Mouse (Mus musculus) forebrain, embryonic 10.5 days (tissue): ENCODE results near the gene Rpap1. TPM values are rescaled to one million over a fixed set of nuclear protein-coding genes. Genes with fewer than 3 reads are reported as not detected.

Experiments used
- DNase-seq: peaks from one replicate; pipeline ENCODE4 v3.0.0-alpha.2; 2017; ENCODE audit warnings: low spot score; ENCODE audit errors: extremely low spot score
- H3K27ac ChIP-seq: fragments of 300-500 bp; sonication (generic); 2 replicates; pipeline ENCODE4 v1.5.1; 2016; ENCODE audit warnings: mild to moderate bottlenecking
- H3K27me3 ChIP-seq: fragments of 300-500 bp; sonication (generic); 2 replicates; pipeline ENCODE4 v1.6.1; 2016; ENCODE audit warnings: mild to moderate bottlenecking; ENCODE audit not compliant: poor library complexity, severe bottlenecking
- H3K36me3 ChIP-seq: fragments of 300-500 bp; sonication (generic); replicated peaks from 2 replicates; pipeline ENCODE4 v1.6.1; 2016; ENCODE audit warnings: mild to moderate bottlenecking, moderate library complexity
- H3K4me1 ChIP-seq: fragments of 300-500 bp; sonication (generic); 2 replicates; pipeline ENCODE4 v1.6.1; 2016
- H3K4me3 ChIP-seq: fragments of 300-500 bp; sonication (generic); 2 replicates; pipeline ENCODE4 v1.5.1; 2016; ENCODE audit warnings: mild to moderate bottlenecking, moderate library complexity
- H3K9me3 ChIP-seq: fragments of 300-500 bp; sonication (generic); 2 replicates; pipeline ENCODE4 v1.6.1; 2016; ENCODE audit warnings: mild to moderate bottlenecking, moderate library complexity
- WGBS: fragments of 180-500 bp; shearing (Covaris S2); methylation state at CpG from one replicate; pipeline ENCODE4 v1.1.7; 2016; 5-methylcytosine and 5-hydroxymethylcytosine counted together
- polyA plus RNA-seq: library from polyadenylated mRNA; unstranded; fragments of >200 nt; fragmentation: Nextera tagmentation; extraction: Ambion mirVana; gene quantifications from 2 replicates; pipeline ENCODE4 v1.2.1, GENCODE M21; 2016

Rpap1 gene
- polyA plus RNA-seq, 1 experiment from 2014 or later: 43.5 TPM

DNA sequence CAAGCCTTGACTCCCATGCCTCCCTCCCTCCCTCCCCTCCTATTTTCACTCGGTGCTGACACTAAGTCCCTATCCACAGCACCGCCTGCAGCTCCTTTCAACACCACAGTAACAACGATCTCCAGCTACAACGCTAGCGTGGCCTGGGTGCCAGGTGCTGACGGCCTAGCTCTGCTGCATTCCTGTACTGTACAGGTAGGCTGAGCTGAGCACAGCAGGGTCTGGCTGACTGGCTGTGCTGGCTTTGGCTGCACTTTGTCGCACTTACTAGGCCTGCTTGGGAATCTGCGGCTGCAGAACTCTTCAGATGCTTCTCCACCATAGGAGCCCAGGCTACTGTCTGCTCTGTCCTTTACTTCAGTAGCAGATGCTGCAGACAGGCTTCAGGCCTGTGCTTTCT is 18.2 kb upstream of the Rpap1 start:
- Histone ChIP-seq H3K9me3 (no peaks in the 10 kb centered on the region), H3K36me3 (peaks cover 74% of the 10 kb centered on the region), H3K27ac (peak overlapping the region; percentile 82; the same call in 1 of the 2 replicates), H3K27me3 (peaks cover 49% of the 10 kb centered on the region), H3K4me3 (no peak overlapping the region), H3K4me1 (peaks cover 80% of the 10 kb centered on the region)
- 41% methylated on average over 8 of the region's 8 CpGs for WGBS
- no peak for DNase-seq

DNA sequence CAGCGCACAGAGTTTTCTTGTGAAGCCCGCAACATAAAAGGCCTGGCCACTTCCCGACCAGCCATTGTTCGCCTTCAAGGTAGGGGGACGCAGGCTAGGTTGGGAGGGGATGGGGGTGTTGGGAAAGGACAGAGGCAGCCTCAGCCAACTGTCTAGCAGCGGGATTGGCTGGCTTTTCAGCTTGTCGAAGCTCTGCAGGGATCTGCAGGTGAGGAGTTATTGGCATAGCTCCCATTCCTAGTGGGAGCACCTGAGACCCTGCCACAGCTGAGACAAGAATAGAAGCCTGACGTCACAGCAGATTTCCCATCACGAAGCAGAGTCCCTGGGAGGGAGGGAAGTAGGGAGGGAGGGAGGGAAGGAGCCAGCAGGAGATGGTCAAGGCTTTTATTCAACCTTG is 17.4 kb upstream of the Rpap1 start:
- 23% methylated on average over 9 of the region's 9 CpGs for WGBS
- Histone ChIP-seq H3K4me1 (peaks cover 88% of the 10 kb centered on the region), H3K27me3 (peaks cover 49% of the 10 kb centered on the region), H3K9me3 (no peaks in the 10 kb centered on the region), H3K27ac (peak overlapping the region; percentile 82), H3K4me3 (peak overlapping the region; percentile 14; the same call in 1 of the 2 replicates), H3K36me3 (peaks cover 66% of the 10 kb centered on the region)
- no peak for DNase-seq

DNA sequence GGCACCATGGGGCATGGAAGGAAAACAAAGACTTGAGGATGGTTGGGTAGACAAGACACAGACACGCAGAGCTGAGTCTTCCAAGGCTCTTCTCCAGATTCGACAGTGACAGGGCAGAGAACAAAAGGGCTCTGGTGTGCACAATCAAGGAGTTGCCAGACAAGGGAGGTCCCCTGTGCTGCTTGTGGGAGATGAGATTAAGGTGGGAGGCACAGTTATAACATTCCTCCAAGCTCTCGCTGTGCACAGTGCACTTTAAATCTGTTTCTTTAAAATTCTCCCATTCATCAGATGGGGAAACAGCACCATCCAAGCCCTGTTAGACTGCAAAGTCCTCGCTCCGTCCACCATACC is 16.9 kb upstream of the Rpap1 start:
- peaks cover 61% of the 10 kb centered on the region for H3K36me3 ChIP-seq
- DNase-seq: no peak
- peak overlapping the region; percentile 14; the same call in 1 of the 2 replicates for H3K4me3 ChIP-seq
- 18% methylated on average over 5 of the region's 5 CpGs for WGBS
- peaks cover 51% of the 10 kb centered on the region for H3K27me3 ChIP-seq
- H3K4me1 ChIP-seq: peaks cover 93% of the 10 kb centered on the region
- no peaks in the 10 kb centered on the region for H3K9me3 ChIP-seq
- H3K27ac ChIP-seq: peak overlapping the region; percentile 82

DNA sequence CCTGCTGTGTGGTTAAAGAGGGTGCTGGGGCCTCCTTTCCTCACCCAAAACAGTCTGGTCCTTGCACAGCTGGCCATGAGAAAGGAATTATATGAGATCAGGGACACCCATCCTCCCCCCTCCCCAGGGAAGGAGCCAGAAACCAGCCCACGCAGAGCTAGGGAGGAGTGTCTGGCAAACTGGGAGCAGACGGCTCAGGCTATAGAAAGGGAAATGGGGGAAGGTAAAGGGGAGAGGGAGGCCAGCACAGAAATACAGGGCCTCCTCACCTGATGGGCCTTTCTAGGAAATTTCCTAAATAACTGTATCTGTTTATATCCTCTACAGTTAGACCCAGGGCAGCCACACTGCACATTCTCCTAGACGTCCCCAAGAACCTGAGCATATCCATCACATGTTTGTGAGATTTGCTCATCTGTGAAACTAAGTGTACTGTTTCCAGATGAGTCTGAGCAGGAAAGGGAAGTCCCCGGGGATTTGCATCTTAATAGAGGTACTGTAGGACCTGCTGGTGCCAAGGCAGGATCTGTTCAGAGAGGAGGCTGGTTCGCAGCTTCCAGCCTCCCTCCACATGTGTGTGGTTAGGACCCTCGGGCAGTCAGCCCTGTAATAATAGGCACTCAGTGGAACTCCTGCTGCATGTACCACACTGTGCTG is 16.4 kb upstream of the Rpap1 start:
- 11% methylated on average over 6 of the region's 6 CpGs for WGBS
- H3K36me3 ChIP-seq: peaks cover 56% of the 10 kb centered on the region
- H3K9me3 ChIP-seq: no peaks in the 10 kb centered on the region
- H3K27ac ChIP-seq: peak overlapping the region; percentile 82
- peaks cover 94% of the 10 kb centered on the region for H3K4me1 ChIP-seq
- H3K4me3 ChIP-seq: peak overlapping the region; percentile 33; the same call in 1 of the 2 replicates
- DNase-seq: no peak
- peaks cover 56% of the 10 kb centered on the region for H3K27me3 ChIP-seq

DNA sequence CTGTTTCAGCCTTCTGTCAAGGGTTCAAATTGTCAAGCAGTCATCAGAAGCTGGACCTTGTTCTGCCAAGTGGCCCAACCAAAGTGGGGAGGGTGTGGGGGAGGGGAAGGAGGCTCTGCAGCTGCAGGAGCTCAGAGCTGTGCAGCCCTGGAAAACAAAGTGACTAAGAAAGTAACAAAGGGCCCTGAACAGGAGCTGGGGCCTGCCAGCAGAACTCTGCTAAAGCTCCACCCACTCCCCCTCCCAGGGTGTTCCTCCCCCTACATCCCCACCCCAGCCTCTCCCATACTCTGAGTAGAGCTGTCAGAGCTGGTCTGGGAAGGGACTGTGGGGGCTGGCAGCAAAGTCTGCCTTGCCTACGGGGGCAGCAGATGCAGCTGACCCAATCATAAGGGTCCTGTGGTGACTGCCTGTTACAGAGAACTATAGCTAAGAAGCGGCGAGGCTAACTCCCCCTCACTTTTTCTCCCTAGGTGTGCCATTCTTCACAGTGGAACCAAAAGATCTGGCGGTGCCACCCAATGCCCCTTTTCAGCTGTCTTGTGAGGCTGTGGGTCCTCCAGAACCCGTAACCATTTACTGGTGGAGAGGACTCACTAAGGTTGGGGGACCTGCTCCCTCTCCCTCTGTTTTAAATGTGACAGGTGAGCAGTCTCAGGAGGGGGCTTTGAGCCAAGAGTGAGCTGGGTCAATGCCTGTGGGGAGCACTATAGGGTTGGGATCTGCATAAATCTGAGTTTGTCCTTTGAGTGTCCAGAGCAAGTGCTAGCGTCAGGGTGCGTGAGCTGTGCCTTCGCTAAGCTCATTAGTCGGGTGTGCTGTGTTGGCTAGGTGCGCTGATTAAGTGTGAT is 15.7 kb upstream of the Rpap1 start:
- Histone ChIP-seq H3K36me3 (peaks cover 48% of the 10 kb centered on the region), H3K4me3 (peak overlapping the region; percentile 33), H3K9me3 (no peaks in the 10 kb centered on the region), H3K4me1 (peaks cover 95% of the 10 kb centered on the region), H3K27ac (peak overlapping the region; percentile 82), H3K27me3 (peaks cover 63% of the 10 kb centered on the region)
- WGBS: 12% methylated on average over 10 of the region's 10 CpGs
- DNase-seq: peak; percentile 74

DNA sequence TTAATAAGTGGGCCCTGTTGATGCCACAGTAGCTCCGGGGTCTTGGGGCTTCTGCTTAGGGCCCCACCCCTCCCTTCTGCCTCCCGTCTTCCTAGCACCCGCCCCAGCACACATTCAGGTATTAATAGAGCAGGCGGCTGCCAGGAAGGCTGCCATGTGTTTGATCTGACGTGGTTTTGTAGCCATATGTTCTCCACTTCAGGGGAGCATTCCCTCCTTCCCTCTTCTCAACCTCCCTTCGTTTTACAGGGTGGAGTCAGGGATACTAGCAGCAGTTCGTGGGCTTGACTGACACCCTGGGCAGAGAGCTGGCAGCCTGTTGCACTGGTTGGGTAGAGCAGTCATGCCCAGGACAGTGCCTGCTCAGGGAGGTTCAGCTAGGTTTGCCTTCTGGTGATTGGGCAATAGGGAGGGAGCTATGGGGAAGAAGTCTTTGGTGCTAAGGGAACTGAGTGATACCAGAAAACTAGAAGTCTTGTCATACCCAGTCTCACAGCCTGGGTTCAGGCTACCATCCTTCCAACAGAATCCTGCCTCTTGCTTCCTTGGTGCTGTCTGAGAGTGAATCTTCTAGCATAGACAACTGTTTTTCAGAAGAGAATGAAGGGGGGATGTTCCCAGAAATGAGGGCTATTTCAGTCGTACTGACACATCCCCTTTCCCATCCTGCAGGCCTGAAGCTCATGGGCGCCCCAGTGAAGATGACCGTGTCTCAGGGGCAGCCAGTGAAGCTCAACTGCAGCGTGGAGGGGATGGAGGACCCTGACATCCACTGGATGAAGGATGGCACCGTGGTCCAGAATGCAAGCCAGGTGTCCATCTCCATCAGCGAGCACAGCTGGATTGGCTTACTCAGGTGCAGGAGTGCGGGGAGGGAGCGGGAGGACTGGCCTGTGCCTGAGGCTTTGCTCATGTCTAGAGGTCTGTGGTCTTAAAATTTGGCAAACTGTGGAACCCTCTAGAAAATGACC is 13.8 kb upstream of the Rpap1 start:
- DNase-seq: no peak
- WGBS: 49% methylated on average over 15 of the region's 15 CpGs
- Histone ChIP-seq H3K27ac (peak overlapping the region; percentile 96), H3K36me3 (peaks cover 30% of the 10 kb centered on the region), H3K4me3 (peak overlapping the region; percentile 98), H3K4me1 (peaks cover 83% of the 10 kb centered on the region), H3K27me3 (peaks cover 81% of the 10 kb centered on the region), H3K9me3 (no peaks in the 10 kb centered on the region)

DNA sequence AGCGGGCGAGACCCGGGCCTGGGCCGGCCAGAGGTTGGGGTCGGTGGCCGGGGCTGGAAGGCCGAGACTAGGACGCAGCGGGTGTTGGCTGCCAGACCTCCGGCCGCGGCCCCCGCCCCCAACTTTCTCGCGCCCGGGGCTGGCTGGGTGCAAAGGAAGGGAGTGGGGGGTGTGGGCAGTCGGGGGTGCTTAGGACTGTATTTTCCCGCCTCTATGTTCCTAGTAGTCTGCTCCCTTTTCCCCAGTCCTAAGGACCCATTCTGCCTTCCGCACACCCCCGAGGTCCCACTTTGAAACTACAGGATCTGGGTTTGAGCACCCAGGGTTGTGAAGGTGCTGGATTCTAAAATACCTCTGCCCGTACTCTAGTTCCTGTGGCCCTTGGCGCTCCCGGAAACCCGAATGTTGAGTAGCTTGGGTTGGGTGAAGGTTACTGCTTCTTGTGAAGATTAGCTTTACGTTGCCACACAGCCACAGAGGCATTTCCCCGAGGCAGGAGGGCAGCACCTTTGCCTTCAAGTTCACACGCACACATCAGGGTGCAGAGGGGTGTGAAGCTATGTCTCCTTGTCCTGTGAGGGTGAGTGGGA is 12.7 kb upstream of the Rpap1 start:
- H3K9me3 ChIP-seq: no peaks in the 10 kb centered on the region
- H3K4me1 ChIP-seq: peaks cover 74% of the 10 kb centered on the region
- DNase-seq: peak; percentile 36
- H3K27me3 ChIP-seq: peaks cover 72% of the 10 kb centered on the region
- peak overlapping the region; percentile 96 for H3K27ac ChIP-seq
- WGBS: 1% methylated on average over 17 of the region's 27 CpGs
- peak overlapping the region; percentile 98 for H3K4me3 ChIP-seq
- H3K36me3 ChIP-seq: peaks cover 20% of the 10 kb centered on the region

DNA sequence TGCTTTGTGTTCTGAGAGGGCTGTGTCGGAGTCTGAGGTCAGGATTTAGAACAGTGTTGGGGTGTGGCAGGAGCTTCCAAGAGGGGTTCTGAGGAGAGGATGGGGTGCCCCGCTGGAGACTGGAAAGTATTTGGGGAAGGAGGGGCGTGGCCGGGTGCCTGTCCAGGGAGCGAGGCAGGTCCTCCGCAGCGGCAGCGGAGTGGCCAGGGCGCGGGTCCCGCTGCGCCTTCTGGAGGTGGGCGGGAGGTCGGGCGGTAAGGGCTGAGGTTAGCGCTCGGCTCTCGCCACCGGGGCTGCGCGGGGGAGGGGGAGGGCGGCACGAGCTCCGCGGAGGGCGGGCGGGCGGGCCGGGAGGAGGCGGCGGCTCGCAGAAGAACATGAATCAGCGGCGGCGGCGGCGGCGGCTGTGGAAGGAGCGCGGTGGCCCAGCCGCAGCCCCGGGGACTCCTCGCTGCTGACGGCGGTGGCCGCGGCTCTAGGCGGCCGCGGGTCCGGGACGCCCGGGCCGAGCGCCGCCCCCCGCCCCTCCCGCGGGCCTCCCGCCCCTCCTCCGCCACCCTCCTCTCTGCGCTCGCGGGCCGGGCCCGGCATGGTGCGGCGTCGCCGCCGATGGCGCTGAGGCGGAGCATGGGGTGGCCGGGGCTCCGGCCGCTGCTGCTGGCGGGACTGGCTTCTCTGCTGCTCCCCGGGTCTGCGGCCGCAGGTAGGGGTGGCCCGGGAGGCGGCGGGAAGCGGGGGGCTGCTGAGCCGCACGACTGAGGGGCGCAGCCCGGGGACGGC is 12.0 kb upstream of the Rpap1 start:
- under 1% methylated on average over 65 of the region's 89 CpGs for WGBS
- peak; percentile 62 for DNase-seq
- peaks cover 67% of the 10 kb centered on the region for H3K4me1 ChIP-seq
- peaks cover 13% of the 10 kb centered on the region for H3K36me3 ChIP-seq
- peak overlapping the region; percentile 98 for H3K4me3 ChIP-seq
- no peaks in the 10 kb centered on the region for H3K9me3 ChIP-seq
- H3K27ac ChIP-seq: peak overlapping the region; percentile 96
- H3K27me3 ChIP-seq: peaks cover 65% of the 10 kb centered on the region

DNA sequence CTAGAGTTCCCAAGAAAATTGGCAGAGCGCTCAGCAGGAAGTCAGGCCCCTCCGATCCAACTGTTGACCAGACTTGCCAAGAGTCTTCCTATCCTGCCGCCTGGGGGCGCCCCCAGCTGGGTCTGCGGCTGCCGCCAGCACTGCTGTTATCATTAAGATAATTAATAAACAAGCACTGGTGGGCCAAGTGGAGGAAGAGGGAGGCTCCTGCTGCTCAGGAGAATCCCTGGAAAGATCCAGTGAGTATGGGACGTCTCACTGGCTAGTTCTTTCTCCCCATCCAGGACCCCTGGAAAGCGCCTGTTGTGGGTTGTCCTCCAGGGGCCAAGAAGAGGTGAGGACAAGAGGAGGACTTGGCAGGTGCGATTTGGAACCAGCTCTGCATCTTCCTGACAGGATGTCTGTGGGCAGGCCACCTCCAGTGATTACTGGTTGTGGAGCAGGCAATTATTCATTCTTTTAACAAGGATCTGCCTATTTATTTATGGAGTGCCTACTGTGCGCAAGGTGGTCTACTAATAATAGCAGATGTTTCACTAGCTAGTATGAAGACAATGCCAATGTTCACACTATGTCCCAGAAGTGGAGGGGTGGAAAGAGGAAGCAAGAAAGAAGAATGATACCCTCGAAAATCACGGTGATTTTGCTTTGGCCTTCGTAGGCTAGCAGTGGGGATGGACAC is 11.1 kb upstream of the Rpap1 start:
- H3K4me3 ChIP-seq: peak overlapping the region; percentile 98; the same call in 1 of the 2 replicates
- H3K9me3 ChIP-seq: no peaks in the 10 kb centered on the region
- H3K27ac ChIP-seq: no peak overlapping the region
- H3K36me3 ChIP-seq: peaks cover 4% of the 10 kb centered on the region; the same call in 1 of the 2 replicates
- H3K27me3 ChIP-seq: peaks cover 55% of the 10 kb centered on the region
- DNase-seq: peak; percentile 63
- H3K4me1 ChIP-seq: peaks cover 57% of the 10 kb centered on the region
- WGBS: 11% methylated on average over 13 of the region's 13 CpGs

DNA sequence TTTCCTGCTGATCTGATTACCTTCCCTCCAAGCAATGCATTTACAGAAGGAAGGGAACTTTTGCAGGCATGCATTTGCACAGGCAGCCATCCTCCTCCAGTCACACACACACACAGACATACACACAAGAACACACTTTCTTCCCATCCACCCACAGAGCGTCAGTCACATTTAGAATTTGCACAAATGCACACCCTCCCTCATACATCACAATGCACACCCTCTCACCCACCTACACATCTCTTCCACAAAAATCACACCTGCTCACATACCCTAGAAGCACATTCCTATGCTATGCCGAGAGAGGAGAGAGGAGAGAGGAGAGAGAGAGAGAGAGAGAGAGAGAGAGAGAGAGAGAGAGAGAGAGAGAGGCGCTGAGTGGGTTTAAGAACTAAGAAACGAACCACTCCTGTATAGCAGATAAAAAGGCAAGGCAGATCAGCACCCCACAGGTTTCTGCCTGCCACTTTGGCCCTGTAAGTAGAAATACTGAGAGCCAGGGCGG is 10.0 kb upstream of the Rpap1 start, which contains the start of gene Tyro3:
Gene Tyro3, plus strand, starts transcription at position 455 of the 505 bp plus-strand sequence.
- H3K27ac ChIP-seq: no peak within 1 kb of the TSS
- peak within 1 kb of the TSS; percentile 98; the same call in 1 of the 2 replicates for H3K4me3 ChIP-seq
- no peaks in the 10 kb centered on the region for H3K9me3 ChIP-seq
- H3K36me3 ChIP-seq: peaks cover 4% of the 10 kb centered on the region; the same call in 1 of the 2 replicates
- DNase-seq: no peak
- peaks cover 46% of the 10 kb centered on the region for H3K4me1 ChIP-seq
- 69% methylated on average over 5 of the region's 5 CpGs for whole genome bisulfite sequencing
- H3K27me3 ChIP-seq: peaks cover 47% of the 10 kb centered on the region

DNA sequence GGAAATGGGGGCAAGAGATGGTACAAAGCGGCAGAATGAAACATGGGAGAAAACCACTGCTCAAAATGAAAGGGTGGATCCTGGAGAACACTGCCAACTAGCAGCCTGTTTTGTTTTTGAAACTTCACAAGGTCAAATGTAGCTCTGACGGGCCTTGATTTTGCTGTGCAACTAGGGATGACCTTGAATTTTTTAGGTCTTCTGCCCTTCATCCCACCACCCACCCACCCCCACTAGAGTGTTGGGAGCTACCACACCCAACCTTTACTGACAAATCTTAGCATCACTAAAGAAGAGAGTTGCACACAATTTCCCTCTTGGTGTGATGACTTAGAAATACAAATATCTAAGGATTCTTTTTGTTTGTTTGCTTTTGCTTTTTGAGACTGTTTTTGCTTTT is 2.7 kb upstream of the Rpap1 start:
- H3K9me3 ChIP-seq: no peaks in the 10 kb centered on the region
- H3K36me3 ChIP-seq: peaks cover 8% of the 10 kb centered on the region
- peaks cover 15% of the 10 kb centered on the region for H3K4me1 ChIP-seq
- H3K4me3 ChIP-seq: no peak overlapping the region
- 88% methylated on average over 2 of the region's 2 CpGs for WGBS
- no peak overlapping the region for H3K27ac ChIP-seq
- H3K27me3 ChIP-seq: no peaks in the 10 kb centered on the region
- DNase-seq: no peak
